Mouse (Mus musculus) embryo, embryonic 11.5 days (tissue): Measurements from ENCODE around the gene Dnm1.

ENCODE experiments used
- DNase-seq: peaks from one replicate; pipeline ENCODE4 v3.0.0-alpha.2; 2012; ENCODE audit warnings: low read depth, low spot score

The Dnm1 gene

DNA sequence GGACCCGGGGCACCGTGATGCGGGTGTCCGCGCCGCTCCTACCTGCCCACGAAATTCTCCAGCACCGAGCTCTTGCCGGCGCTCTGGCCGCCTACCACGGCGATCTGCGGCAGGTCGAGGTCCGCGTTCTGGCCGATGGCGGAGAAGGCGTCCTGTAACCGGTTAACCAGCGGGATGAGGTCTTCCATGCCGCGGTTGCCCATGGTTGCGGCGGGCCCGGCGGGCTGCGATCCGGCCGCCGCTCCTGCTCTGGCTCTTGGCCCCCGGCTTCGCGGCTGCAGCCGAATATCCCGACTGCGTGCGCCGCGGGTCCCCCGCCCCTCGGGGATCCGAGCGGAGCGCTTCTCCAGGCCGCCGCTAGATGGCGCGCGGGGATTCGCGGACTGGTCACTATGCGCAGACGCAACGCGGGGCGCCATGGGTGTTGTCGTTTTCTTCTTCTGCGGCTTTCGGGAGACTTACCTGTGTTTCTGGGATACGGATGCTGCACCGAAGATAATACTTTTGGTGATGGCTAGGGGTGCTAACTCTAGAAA lies at the start of gene Dnm1:
Dnm1 (minus strand) TSS at position 332 of the 536 bp plus-strand sequence.
- DNase-seq = peak; percentile 83

GRCm38 (mm10) chr2:32396695-32397094 lies 43.6 kb upstream of the Dnm1 start:
- no peak for DNase-seq

GRCm38 (mm10) chr2:32395946-32396621 lies 42.9 kb upstream of the Dnm1 start:
- peak; percentile 87 for DNase-seq

GRCm38 (mm10) chr2:32395484-32395945 lies 42.4 kb upstream of the Dnm1 start, which contains the start of gene Ptges2:
Ptges2 (plus strand) TSS chr2:32395896.
- DNase-seq = peak; percentile 83

- DNase-seq = peak; percentile 22
These were observed 41.8 kb upstream of the Dnm1 start for GRCm38 (mm10) chr2:32394973-32395372.

DNA sequence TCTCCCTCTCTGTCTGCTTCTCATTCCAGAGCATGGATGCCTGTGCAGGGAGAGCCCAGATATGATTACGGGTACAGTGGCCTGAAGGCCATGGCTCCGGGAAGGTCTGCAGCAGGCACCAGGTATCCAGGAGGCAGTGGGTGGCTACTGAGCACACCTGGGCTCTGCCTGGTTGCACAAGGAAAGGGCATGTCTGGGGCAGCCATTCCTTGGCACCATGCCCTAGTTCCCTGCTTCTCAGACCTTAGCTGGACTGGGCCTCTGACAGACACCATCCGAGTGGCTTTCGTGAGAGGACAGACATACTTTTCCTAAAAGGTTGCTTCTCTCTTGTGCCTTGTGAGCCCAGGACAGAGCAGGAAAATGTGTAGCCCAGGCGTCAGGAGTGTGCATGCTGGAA lies 38.9 kb upstream of the Dnm1 start:
- no peak for DNase-seq

- no peak for DNase-seq
These were observed 37.7 kb upstream of the Dnm1 start for GRCm38 (mm10) chr2:32390871-32391270.

GRCm38 (mm10) chr2:32389157-32389556 lies 36.0 kb upstream of the Dnm1 start:
- no peak for DNase-seq

DNA sequence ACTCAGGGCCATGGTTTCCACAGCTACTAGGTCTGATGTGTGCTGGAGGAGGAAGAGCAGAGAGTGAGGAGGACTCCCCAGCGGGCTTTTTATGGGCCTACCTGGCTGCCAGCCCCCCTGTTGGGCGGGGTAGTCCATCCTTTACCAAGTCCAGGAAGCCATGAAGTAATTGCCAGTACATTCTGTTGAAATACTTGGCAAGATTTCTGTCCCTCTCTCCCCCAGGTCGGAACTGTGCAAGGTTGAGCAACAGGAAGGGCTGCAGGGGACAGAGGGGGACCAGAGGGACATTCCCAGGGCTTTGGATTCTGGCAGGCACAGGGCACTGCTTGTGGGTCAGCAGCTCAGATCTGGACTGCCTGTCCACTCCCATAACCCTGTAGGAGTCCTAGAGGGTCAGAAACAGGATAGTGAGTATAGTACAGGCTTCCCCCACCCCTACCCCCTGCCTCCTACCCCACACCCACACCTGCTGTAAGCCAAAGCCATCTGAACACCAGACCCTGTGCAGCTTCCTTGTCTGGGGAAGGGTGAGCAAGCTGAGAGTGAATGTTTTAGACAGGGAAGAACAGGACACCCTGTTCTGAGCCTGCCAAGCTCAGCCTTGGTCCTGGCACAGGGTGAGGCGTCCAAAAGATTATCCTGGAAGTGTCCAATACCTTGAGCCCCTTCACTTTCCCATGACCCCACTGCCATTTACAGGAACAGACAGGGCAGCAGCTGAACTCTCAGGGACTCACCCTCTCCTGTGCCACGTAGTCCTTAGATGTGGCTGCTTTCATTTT lies 34.8 kb upstream of the Dnm1 start, which contains the start of gene Lcn2:
Lcn2 (minus strand) TSS at position 547 of the 785 bp plus-strand sequence.
- DNase-seq = no peak

- no peak for DNase-seq
These were observed 29.6 kb upstream of the Dnm1 start for GRCm38 (mm10) chr2:32382689-32383088.

- DNase-seq = peak; percentile 89
These were observed 28.7 kb upstream of the Dnm1 start, which contains the start of gene 1110008P14Rik for GRCm38 (mm10) chr2:32381775-32382223. 1110008P14Rik (minus strand) TSS chr2:32381938.

DNA sequence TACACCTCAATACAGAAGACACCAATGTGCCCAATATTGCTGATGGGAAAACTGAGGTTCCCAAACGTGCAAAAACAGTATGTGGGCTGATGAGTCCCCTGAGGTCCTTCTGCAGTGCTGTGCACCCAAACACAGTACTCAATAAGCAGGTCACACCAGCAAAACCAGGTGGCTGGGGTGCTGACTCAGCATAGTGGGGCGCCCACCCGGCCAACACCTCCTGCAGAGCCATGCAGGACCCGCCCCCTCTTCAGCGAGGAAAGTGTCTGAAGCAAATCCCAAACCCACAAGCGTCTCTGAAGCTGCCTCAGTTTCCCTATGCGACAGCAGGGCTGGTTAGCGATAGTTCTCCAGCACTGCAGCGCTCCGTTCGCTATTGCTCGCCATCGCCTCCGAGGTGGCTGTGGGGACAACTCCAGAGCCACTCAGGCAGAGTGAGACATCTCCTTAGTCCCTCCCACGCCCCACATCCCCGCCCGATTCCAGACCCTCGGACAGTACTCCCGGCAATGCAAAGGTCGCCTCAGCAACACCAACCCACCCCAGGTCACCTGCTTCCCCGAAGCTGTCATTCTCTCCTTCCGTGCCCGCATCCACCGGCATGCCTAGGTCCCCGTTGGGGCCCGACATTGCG lies 28.1 kb upstream of the Dnm1 start:
- no peak for DNase-seq

- DNase-seq = no peak
These were observed 26.9 kb upstream of the Dnm1 start for GRCm38 (mm10) chr2:32380001-32380500.

GRCm38 (mm10) chr2:32376963-32377362 lies 23.8 kb upstream of the Dnm1 start:
- no peak for DNase-seq

- no peak for DNase-seq
These were observed 22.3 kb upstream of the Dnm1 start for GRCm38 (mm10) chr2:32375317-32375940.

DNA sequence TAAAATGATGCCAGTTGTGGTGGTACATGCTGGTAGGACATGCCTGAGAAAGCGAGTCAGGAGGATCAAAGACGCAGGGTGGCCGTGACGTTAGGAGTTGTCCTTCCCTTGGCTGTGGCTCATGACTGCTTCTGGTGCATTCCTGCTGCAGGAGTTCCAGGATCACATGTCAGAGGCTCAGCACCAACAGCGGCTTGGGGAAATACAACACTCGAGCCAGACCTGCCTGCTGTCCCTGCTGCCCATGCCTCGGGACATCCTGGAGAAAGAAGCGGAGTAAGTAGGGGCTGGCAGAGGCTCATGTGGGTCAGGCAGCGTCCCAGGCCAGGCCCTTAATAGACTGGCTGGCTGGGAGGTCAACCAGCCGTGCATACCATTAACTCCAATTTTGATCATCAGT lies 21.1 kb upstream of the Dnm1 start:
- no peak for DNase-seq

- DNase-seq = no peak
These were observed 14.2 kb upstream of the Dnm1 start for GRCm38 (mm10) chr2:32367315-32367714.

GRCm38 (mm10) chr2:32364121-32364520 lies 11.0 kb upstream of the Dnm1 start:
- no peak for DNase-seq

DNA sequence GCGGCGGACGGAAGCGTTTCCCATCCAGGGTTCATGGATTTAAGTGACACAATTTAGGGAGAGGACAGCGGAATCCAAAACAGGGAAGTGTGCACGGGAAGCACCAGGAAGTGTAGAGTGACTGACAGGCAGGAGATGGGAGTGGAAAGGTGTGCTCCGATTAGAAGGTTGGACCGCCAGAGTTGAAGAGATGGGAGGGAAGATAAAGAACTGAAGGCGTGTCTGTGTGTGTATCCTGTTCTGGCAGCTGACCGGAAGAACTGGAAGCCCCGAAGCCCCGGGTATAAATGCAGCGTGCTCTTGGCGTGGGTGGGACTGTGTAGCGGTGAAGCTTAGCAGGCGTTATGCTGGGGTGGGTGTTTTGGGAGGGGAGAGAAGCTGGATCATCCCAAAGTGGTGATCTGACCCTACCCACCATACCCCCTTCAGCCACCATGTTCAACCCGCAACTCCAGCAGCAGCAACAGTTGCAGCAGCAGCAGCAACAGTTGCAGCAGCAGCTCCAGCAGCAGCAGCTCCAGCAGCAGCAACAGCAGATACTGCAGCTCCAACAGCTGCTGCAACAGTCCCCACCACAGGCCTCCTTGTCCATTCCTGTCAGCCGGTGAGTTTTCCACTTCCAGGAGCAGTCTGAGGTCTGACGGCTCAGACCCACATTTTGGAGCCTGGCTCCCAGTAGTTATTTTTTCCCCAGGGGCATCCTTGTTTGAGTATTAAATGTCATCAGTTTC lies 10.4 kb upstream of the Dnm1 start:
- peak; percentile 14 for DNase-seq

- peak; percentile 79 for DNase-seq
These were observed 9.7 kb upstream of the Dnm1 start for GRCm38 (mm10) chr2:32362817-32363340.
